Mouse (Mus musculus) layer of hippocampus, postnatal 25 days (tissue): ENCODE measurements at regions not wholly inside any gene's neighbourhood (a gene's known extent, or its start where the extent isn't known, plus 50 kb on each side); places are given as distances from the start of the nearest gene placed in this dataset.

Experiments
- DNase-seq, 2 experiments: peaks; one replicate each; pipeline ENCODE4 v3.0.0; 2022; ENCODE audit warnings: mixed read lengths in 2 of 2, low spot score in 1 of 2; ENCODE audit errors: extremely low spot score in 1 of 2

DNA sequence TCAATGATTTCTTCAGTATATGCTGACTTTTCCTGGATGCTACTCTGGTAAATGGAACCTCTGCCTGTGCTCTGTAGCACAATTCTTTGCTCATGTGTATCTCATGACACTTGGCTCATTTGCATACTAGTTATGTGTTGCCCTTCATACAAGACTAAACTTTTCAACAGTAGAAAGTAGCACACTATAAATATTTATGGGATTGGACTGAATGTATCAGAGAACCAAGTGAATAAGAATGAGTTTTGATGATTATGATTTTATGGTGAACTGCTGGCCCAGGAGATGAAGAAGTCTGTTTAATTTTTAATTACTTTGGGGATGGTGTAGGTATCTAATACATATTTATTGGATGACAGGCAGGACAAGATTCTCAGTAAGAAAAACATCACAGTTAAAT, 606.3 kb downstream of the Gbe1 start:
- no peak for DNase-seq

DNA sequence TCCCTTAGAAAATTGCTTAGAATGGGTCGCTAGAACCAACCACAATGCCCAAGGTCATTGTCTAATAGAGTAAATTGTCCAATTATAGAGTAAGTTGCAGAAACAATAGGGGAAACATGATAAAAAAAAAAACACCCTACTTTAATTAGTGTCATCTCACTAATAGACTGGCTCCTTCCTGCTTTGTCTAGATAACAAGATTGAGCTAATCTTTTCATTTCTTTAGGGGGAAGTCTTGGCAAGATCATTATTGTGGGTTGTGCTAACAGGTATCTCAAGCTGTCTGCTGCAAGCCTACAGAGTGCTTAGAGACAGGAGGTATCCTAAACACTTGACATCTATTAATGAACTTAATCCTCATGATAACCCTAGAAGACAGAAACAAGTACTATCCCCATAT, 615.9 kb downstream of the Gbe1 start:
- no peak for DNase-seq

DNA sequence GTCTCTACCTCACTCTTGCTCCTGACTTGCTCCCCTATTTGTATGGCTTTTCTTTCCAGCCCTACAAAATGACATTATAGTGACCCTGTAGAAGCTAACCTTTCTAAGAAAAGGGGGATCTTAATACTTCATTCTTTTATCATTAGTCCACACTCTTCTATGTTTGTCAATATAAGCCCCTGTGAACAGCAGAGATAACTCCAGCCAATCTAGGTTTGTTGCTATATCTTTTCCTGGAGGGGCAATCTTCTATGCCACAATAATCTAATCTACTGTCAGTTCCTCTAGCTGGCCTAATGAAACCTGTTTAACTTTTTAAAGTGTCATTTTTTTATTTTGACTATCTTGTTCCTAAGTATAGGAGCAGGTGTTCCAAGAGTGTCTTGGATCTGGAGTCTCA, 622.2 kb downstream of the Gbe1 start:
- no peak for DNase-seq

DNA sequence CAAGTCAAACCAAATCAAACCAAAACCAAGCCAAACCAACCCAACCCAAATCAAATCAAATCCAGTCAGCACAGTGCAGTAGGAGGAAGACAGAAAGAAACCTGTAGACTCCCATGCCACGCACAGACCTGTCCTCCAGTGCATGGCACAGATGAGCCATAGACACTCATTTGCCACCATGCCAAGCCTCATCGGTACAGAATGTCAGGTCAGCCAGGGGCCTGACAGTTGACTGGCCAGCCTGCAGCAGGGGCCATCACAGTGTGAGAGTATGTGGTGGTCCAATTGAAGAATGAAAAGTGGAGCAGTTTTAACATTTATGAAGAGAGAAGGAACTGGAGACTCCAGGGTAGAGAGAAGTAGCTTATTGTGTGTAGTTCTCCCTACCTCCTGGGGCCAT, 639.2 kb downstream of the Gbe1 start:
- no peak for DNase-seq
